Mouse (Mus musculus): ENCODE measurements around the gene Tssc4.

The Tssc4 gene

GRCm38 (mm10) chr7:143069751-143070400 is 827 bp downstream of the Tssc4 start:
- peak; percentile 94 for DNase-seq

GRCm38 (mm10) chr7:143070506-143071070 is 1.5 kb downstream of the Tssc4 start:
- peak; percentile 94 for DNase-seq

- DNase-seq = peak; percentile 92
These were observed 3.6 kb downstream of the Tssc4 start for GRCm38 (mm10) chr7:143072605-143073004.

GRCm38 (mm10) chr7:143073086-143073485 is 4.0 kb downstream of the Tssc4 start:
- no peak for DNase-seq

- DNase-seq = no peak
These were observed 6.3 kb downstream of the Tssc4 start for GRCm38 (mm10) chr7:143075394-143075793.

DNA sequence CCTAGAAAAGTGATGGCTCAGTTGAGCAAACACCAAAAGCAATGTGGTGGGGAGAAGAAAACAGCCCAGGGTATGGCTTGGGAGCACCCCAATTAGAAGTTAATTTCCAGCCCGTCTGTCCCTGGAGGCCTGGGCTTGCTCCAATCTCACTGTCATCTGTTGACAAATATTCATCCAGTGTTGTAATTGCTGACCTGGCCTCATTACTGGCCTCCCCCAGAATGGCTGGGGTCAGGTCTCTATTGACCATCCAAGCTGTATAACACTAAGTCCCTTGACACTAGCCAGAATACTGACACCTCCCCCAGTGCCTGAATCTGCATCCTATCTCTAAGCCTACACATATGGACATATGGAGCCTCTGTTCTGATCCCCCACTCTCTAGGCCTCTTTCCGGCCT is 8.3 kb downstream of the Tssc4 start:
- DNase-seq = no peak

DNA sequence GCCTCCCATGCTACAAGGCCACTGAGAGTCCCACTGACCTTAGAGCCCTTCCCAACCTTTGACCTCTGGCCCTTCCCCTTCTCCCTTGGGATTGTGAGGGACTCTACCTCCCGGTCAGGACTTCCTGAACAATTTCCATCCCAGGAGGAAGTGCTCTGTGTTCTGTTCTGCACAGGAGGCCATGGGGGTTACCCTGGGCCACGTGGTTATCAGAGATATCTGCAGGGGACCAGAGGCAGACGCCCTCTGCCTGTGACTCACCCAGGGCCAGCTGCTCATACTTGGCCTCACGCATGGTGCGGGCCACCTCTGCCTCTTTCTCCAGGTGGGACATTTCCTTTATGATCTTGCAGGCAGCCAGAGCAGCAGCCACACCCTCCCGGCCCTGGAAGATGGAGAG is 13.0 kb downstream of the Tssc4 start:
- no peak for DNase-seq

- DNase-seq = no peak
These were observed 14.7 kb downstream of the Tssc4 start for GRCm38 (mm10) chr7:143083708-143084107.

DNA sequence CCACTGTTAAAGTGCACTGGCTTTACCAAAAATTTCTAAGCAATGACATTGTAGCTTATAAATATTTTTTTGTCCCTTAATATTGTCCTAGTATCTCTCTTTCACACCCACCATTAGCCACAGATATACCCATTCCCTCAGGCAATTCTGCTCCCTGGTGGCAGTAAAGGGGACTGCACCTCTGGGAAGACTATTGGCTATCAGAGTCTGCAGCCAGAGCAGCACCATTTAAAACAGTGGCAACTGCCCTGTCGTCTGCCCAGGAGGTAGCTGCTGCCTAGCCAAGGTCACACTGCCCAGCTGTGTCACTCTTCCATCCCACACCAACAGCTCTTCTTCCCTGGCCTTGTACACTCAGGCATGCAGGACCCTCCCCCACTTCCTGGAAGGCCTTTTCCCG is 17.3 kb downstream of the Tssc4 start:
- peak; percentile 94 for DNase-seq

DNA sequence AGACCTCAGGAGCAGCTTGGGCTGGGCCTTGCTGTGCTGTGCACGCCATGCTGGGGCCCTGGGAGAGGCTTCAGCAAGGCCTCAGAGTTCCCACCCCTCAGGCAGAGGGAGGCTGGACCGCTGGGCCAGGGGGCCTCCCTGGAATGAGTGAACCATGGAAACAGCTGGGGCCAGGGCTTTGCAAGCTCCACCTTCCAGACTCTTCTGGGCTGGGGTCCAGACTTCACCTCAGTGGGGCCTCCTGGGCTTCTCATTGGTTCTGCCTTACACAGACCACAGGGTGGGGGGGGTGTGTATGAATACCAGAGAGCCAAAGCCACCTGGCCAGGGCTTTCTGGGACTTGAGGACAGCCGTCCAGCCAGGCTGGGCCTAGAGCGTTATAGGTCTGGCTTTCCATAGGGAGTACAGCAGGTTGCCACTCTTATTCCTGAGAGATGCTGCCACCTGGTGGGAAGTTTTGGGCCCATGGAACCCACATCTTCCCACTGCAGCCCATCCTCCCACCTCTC is 18.1 kb downstream of the Tssc4 start:
- DNase-seq = peak; percentile 92

- peak; percentile 91 for DNase-seq
These were observed 24.8 kb downstream of the Tssc4 start for GRCm38 (mm10) chr7:143093847-143094246.

GRCm38 (mm10) chr7:143094592-143095553 is 25.8 kb downstream of the Tssc4 start, which contains the start of gene Trpm5:
Gene Trpm5 (minus strand): TSS chr7:143094642.
- DNase-seq = peak; percentile 97

- DNase-seq = no peak
These were observed 26.5 kb downstream of the Tssc4 start for GRCm38 (mm10) chr7:143095554-143095907.

DNA sequence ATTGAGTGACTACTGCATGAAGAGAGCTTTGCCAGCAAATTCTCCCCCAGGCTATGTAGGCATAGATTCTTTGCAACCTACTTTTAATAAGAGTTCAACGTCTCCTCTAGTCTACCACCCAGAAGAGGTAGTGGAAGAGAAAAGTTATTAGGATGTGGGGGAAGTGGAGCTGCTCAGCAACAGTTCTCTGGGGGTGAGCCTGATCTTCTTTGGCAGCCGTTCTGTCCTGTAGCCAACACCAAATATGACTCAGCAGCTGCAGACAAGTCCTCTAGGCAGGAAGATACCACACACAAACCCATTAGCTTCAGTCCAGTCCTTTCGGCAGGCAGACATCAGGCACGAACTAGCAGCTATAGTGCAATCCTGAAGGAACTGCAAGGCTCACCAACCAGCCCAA is 31.7 kb downstream of the Tssc4 start:
- peak; percentile 92 for DNase-seq

- peak; percentile 76 for DNase-seq
These were observed 36.3 kb downstream of the Tssc4 start for GRCm38 (mm10) chr7:143105258-143105897.

DNA sequence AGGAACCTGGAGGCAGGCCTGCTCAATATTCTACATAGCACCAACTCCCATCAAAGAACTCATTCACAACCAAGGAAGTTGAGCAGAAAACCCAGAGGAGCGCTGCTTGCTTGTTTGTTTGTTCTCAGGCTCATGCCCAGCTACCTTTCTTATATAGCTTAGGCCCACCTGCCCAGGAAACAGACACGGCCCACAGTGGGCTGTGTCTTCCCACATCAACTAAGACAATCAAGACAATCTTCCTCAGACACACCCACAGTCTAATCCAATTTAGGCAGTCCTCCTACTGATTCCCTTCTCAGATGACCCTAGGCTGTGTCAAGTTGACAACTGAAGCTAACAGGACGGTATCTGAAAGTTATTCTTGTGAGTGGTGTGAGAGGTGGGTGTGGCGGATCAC is 37.0 kb downstream of the Tssc4 start, which contains the start of gene Kcnq1:
Gene Kcnq1 (plus strand): TSS at position 301 of the 400 bp plus-strand sequence.
- no peak for DNase-seq

- peak; percentile 96 for DNase-seq
These were observed 37.8 kb downstream of the Tssc4 start for GRCm38 (mm10) chr7:143106672-143107465.

GRCm38 (mm10) chr7:143108200-143108599 is 39.2 kb downstream of the Tssc4 start:
- peak; percentile 96 for DNase-seq

- peak; percentile 94 for DNase-seq
These were observed 40.1 kb downstream of the Tssc4 start for GRCm38 (mm10) chr7:143108996-143109660.

- DNase-seq = peak; percentile 94
These were observed 40.6 kb downstream of the Tssc4 start for GRCm38 (mm10) chr7:143109696-143110095.

DNA sequence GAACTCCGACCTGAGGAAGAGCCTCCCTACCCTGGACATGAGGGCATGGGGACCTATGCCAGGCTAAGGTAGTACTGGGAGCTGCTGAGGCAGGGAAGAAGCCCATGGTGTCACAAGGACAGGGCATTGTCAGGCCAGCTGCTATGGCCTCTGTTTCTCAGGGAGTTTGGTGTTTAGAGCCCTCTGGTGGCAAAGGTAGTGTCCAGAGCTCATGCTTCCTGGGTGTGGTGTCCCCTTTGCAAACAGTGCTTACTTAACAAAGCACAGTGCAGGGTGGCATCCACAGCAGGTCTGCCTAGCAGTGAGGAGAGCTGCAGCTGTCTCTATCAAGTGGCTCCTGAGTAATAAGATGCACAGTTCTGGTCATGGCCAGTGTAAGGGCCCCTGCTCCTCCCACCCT is 41.8 kb downstream of the Tssc4 start:
- no peak for DNase-seq
